Mouse (Mus musculus) limb, embryonic 12.5 days (tissue): ENCODE results near the gene Slc26a11. TPM values are rescaled to one million over a fixed set of nuclear protein-coding genes. Genes with fewer than 3 reads are reported as not detected.

Experiments
- ATAC-seq: fragments of 200-750 bp; cut with Nextera tagmentation; 2 replicates; pipeline ENCODE4 v1.8.0; 2017; ENCODE audit warnings: low read depth, moderate TSS enrichment; ENCODE audit not compliant: insufficient number of reproducible peaks, insufficient read depth, low FRiP score, low TSS enrichment
- H3K27ac ChIP-seq: fragments of 300-500 bp; sonication (generic); 2 replicates; pipeline ENCODE4 v1.5.1; 2016; ENCODE audit warnings: mild to moderate bottlenecking, moderate library complexity
- H3K27me3 ChIP-seq: fragments of 300-500 bp; sonication (generic); 2 replicates; pipeline ENCODE4 v1.6.1; 2016; ENCODE audit warnings: mild to moderate bottlenecking, moderate library complexity
- H3K36me3 ChIP-seq: fragments of 300-500 bp; sonication (generic); 2 replicates; pipeline ENCODE4 v1.6.1; 2016; ENCODE audit warnings: mild to moderate bottlenecking, moderate library complexity
- H3K4me1 ChIP-seq: fragments of 300-500 bp; sonication (generic); replicated peaks from 2 replicates; pipeline ENCODE4 v1.6.1; 2016
- H3K4me2 ChIP-seq: fragments of 300-500 bp; sonication (generic); 2 replicates; pipeline ENCODE4 v1.6.1; 2016; ENCODE audit warnings: mild to moderate bottlenecking, moderate library complexity
- H3K4me3 ChIP-seq: fragments of 300-500 bp; sonication (generic); replicated peaks from 2 replicates; pipeline ENCODE4 v1.5.1; 2016; ENCODE audit warnings: mild to moderate bottlenecking
- H3K9ac ChIP-seq: fragments of 300-500 bp; sonication (generic); replicated peaks from 2 replicates; pipeline ENCODE4 v1.6.1; 2016; ENCODE audit warnings: mild to moderate bottlenecking, moderate library complexity
- H3K9me3 ChIP-seq: fragments of 300-500 bp; sonication (generic); 2 replicates; pipeline ENCODE4 v1.6.1; 2016; ENCODE audit warnings: mild to moderate bottlenecking, moderate library complexity
- WGBS: fragments of 180-500 bp; shearing (Covaris S2); methylation state at CpG from one replicate; pipeline ENCODE4 v1.1.7; 2016; 5-methylcytosine and 5-hydroxymethylcytosine counted together
- polyA plus RNA-seq: library from polyadenylated mRNA; unstranded; fragments of >200 nt; fragmentation: Nextera tagmentation; extraction: Ambion mirVana; gene quantifications from 2 replicates; pipeline ENCODE4 v1.2.1, GENCODE M21; 2016

Gene Slc26a11
- 12.2 and 12.4 TPM in 2 replicates for polyA plus RNA-seq

GRCm38 (mm10) chr11:119355443-119356385 is at the start of gene Slc26a11, which contains the start of gene Sgsh:
Gene Slc26a11 (plus strand): TSS chr11:119355557.
Gene Sgsh (minus strand): TSS chr11:119355536.
- Histone ChIP-seq H3K9me3 (no peaks in the 10 kb centered on the region), H3K4me3 (peak within 1 kb of the TSS; percentile 69), H3K27ac (peak within 1 kb of the TSS; percentile 78), H3K9ac (peak within 1 kb of the TSS; percentile 84), H3K4me2 (peak within 1 kb of the TSS; percentile 95), H3K36me3 (peaks cover 25% of the 10 kb centered on the region), H3K27me3 (peaks cover 4% of the 10 kb centered on the region; the same call in 1 of the 2 replicates), H3K4me1 (peaks cover 17% of the 10 kb centered on the region)
- peak; percentile 85 for ATAC-seq
- WGBS: 2% methylated on average over 40 of the region's 40 CpGs

GRCm38 (mm10) chr11:119306762-119307657 is 48.3 kb upstream of the Slc26a11 start:
- Histone ChIP-seq H3K9me3 (no peaks in the 10 kb centered on the region), H3K4me1 (peaks cover 13% of the 10 kb centered on the region), H3K27ac (peak overlapping the region; percentile 51; the same call in 1 of the 2 replicates), H3K27me3 (peaks cover 43% of the 10 kb centered on the region), H3K4me2 (no peak overlapping the region), H3K9ac (no peak overlapping the region), H3K36me3 (no peaks in the 10 kb centered on the region), H3K4me3 (no peak overlapping the region)
- no peak for ATAC-seq
- WGBS: 57% methylated on average over 13 of the region's 13 CpGs

GRCm38 (mm10) chr11:119307658-119307867 is 47.8 kb upstream of the Slc26a11 start, which contains the start of gene Card14:
Gene Card14 (plus strand): TSS chr11:119307768.
- Histone ChIP-seq H3K9ac (peak within 1 kb of the TSS; percentile 18; the same call in 1 of the 2 replicates), H3K4me1 (peaks cover 13% of the 10 kb centered on the region), H3K4me3 (no peak within 1 kb of the TSS), H3K4me2 (peak within 1 kb of the TSS; percentile 25), H3K27ac (peak within 1 kb of the TSS; percentile 51; the same call in 1 of the 2 replicates), H3K27me3 (peaks cover 47% of the 10 kb centered on the region), H3K36me3 (no peaks in the 10 kb centered on the region), H3K9me3 (no peaks in the 10 kb centered on the region)
- 41% methylated on average over 1 of the region's 1 CpGs for WGBS
- ATAC-seq: no peak

GRCm38 (mm10) chr11:119307916-119308315 is 47.4 kb upstream of the Slc26a11 start:
- no peaks in the 10 kb centered on the region for H3K9me3 ChIP-seq
- peak overlapping the region; percentile 18; the same call in 1 of the 2 replicates for H3K9ac ChIP-seq
- peaks cover 13% of the 10 kb centered on the region for H3K4me1 ChIP-seq
- 12% methylated on average over 11 of the region's 11 CpGs for WGBS
- ATAC-seq: no peak; the same call in 1 of the 2 replicates
- H3K36me3 ChIP-seq: no peaks in the 10 kb centered on the region
- H3K27ac ChIP-seq: peak overlapping the region; percentile 51; the same call in 1 of the 2 replicates
- H3K4me3 ChIP-seq: no peak overlapping the region
- H3K27me3 ChIP-seq: peaks cover 44% of the 10 kb centered on the region
- H3K4me2 ChIP-seq: peak overlapping the region; percentile 25

GRCm38 (mm10) chr11:119310621-119311020 is 44.7 kb upstream of the Slc26a11 start:
- H3K36me3 ChIP-seq: no peaks in the 10 kb centered on the region
- H3K9ac ChIP-seq: no peak overlapping the region
- no peak overlapping the region for H3K4me3 ChIP-seq
- no peak for ATAC-seq
- H3K9me3 ChIP-seq: no peaks in the 10 kb centered on the region
- peaks cover 29% of the 10 kb centered on the region for H3K27me3 ChIP-seq
- no peak overlapping the region for H3K4me2 ChIP-seq
- H3K27ac ChIP-seq: no peak overlapping the region
- H3K4me1 ChIP-seq: peaks cover 13% of the 10 kb centered on the region
- 24% methylated on average over 10 of the region's 10 CpGs for WGBS

GRCm38 (mm10) chr11:119314252-119314936 is 41.0 kb upstream of the Slc26a11 start:
- Histone ChIP-seq H3K4me1 (no peaks in the 10 kb centered on the region; the same call in 1 of the 2 replicates), H3K4me2 (no peak overlapping the region), H3K9ac (no peak overlapping the region), H3K27me3 (peaks cover 26% of the 10 kb centered on the region), H3K9me3 (no peaks in the 10 kb centered on the region), H3K4me3 (no peak overlapping the region), H3K27ac (no peak overlapping the region), H3K36me3 (no peaks in the 10 kb centered on the region)
- ATAC-seq: no peak
- WGBS: 71% methylated on average over 17 of the region's 17 CpGs

- Histone ChIP-seq H3K9me3 (no peaks in the 10 kb centered on the region), H3K4me2 (no peak overlapping the region), H3K36me3 (no peaks in the 10 kb centered on the region), H3K9ac (0 out of 2 replicates have a peak overlapping the region, but pooled peaks have one; percentile 3), H3K4me3 (no peak overlapping the region), H3K27me3 (peaks cover 8% of the 10 kb centered on the region; the same call in 1 of the 2 replicates), H3K4me1 (no peaks in the 10 kb centered on the region), H3K27ac (no peak overlapping the region)
- 83% methylated on average over 4 of the region's 4 CpGs for WGBS
- no peak for ATAC-seq
These were observed 38.6 kb upstream of the Slc26a11 start for GRCm38 (mm10) chr11:119316720-119317119.

- Histone ChIP-seq H3K4me3 (no peak overlapping the region), H3K27ac (no peak overlapping the region), H3K9me3 (peaks cover 7% of the 10 kb centered on the region; the same call in 1 of the 2 replicates), H3K4me2 (no peak overlapping the region), H3K9ac (no peak overlapping the region), H3K36me3 (no peaks in the 10 kb centered on the region), H3K27me3 (peaks cover 4% of the 10 kb centered on the region; the same call in 1 of the 2 replicates), H3K4me1 (no peaks in the 10 kb centered on the region)
- 74% methylated on average over 13 of the region's 13 CpGs for WGBS
- ATAC-seq: no peak
These were observed 32.8 kb upstream of the Slc26a11 start for GRCm38 (mm10) chr11:119322521-119322920.

- Histone ChIP-seq H3K36me3 (no peaks in the 10 kb centered on the region), H3K4me2 (no peak overlapping the region), H3K27ac (no peak overlapping the region), H3K9ac (no peak overlapping the region), H3K4me3 (no peak overlapping the region), H3K4me1 (no peaks in the 10 kb centered on the region), H3K9me3 (peaks cover 7% of the 10 kb centered on the region; the same call in 1 of the 2 replicates), H3K27me3 (peaks cover 4% of the 10 kb centered on the region; the same call in 1 of the 2 replicates)
- no peak for ATAC-seq
- 89% methylated on average over 1 of the region's 1 CpGs for WGBS
These were observed 30.3 kb upstream of the Slc26a11 start for GRCm38 (mm10) chr11:119325068-119325467.

- no peak overlapping the region for H3K4me3 ChIP-seq
- H3K27ac ChIP-seq: no peak overlapping the region
- H3K36me3 ChIP-seq: no peaks in the 10 kb centered on the region
- H3K4me1 ChIP-seq: no peaks in the 10 kb centered on the region
- peaks cover 25% of the 10 kb centered on the region; the same call in 1 of the 2 replicates for H3K27me3 ChIP-seq
- ATAC-seq: 0 out of 2 replicates have a peak, but pooled peaks have one; percentile 26
- no peak overlapping the region for H3K9ac ChIP-seq
- no peak overlapping the region for H3K4me2 ChIP-seq
- 58% methylated on average over 4 of the region's 4 CpGs for WGBS
- no peaks in the 10 kb centered on the region for H3K9me3 ChIP-seq
These were observed 24.8 kb upstream of the Slc26a11 start for GRCm38 (mm10) chr11:119330592-119330991.
